Mouse (Mus musculus): ENCODE measurements around the gene Slc6a6. TPM values are rescaled to one million over a fixed set of nuclear protein-coding genes. Genes with fewer than 3 reads are reported as not detected.

Slc6a6 gene
- polyA plus RNA-seq, 1 experiment, result 109 TPM

DNA sequence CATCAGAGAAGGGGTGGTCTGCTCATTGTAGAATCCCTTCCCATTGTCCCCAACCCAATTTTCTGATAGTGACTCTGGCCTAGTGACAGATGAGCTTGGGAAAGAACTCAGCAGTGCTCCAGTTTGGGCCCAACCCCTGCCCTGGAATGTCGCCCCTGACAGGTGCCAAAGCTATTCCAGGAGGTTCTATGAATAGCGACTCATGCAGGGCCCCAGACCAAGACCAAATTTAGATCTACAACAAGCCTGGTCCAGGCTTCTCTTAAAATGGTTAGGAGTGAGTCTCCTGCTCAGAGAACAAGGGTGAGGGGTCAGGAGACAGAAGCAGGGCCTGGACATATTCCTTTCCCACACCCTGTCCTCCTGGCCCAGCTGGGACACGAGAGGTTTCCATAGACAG, 101.2 kb downstream of the Slc6a6 start:
- TF ChIP-seq CTCF (IDR thresholded peaks at IDR 0.05; ENCODE audit: low read depth, low read length), result no peak
- no peak for TF ChIP-seq EP300 (IDR thresholded peaks at IDR 0.05; ENCODE audit: insufficient read depth, low read depth, low read length)
- TF ChIP-seq POLR2A (IDR thresholded peaks at IDR 0.05; ENCODE audit: insufficient read depth, low read length), result no peak
- Histone ChIP-seq H3K4me3 (ENCODE audit: low read depth, low read length) (no peak overlapping the region), H3K36me3 (ENCODE audit: control insufficient read depth, insufficient read depth, low read length, poor library complexity, severe bottlenecking) (no peaks in the 10 kb centered on the region), H3K4me1 (ENCODE audit: control insufficient read depth, insufficient read depth, low read length) (no peaks in the 10 kb centered on the region), H3K9ac (ENCODE audit: low read depth, poor library complexity, severe bottlenecking) (no peak overlapping the region), H3K27ac (ENCODE audit: insufficient read depth, low read length) (no peak overlapping the region), H3K9me3 (replicated peaks; ENCODE audit: control insufficient read depth, insufficient read depth, low read length, poor library complexity, severe bottlenecking) (no peaks in the 10 kb centered on the region), H3K27me3 (ENCODE audit: control insufficient read depth, insufficient read depth, low read length, poor library complexity, severe bottlenecking) (no peaks in the 10 kb centered on the region)

DNA sequence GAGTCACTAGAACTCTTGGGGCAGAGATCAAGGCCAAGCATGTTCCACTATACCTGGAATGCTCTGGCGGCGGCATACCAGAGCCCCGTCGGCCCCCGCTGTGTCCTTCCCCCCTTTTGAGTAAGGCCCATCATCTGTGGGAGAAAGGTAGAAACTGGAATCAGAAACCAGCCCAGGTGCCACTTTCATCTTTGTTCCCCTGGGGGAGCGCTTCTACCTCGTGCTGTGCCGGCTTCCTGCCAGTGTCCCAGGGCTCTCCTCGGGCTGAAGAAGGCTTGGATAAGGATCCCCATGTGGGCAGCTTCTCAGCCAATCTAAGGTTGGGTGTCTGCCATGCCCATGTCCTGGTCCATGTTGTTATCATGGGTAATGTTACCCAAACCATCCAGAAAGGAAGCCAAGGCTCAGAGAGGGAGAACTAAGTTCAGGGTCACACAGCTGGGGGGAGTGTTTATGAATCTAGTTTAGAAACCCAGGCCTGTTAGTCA, 104.5 kb downstream of the Slc6a6 start:
- no peak overlapping the region for H3K4me3 ChIP-seq (ENCODE audit: low read depth, low read length)
- no peaks in the 10 kb centered on the region for H3K9me3 ChIP-seq (replicated peaks; ENCODE audit: control insufficient read depth, insufficient read depth, low read length, poor library complexity, severe bottlenecking)
- no peaks in the 10 kb centered on the region for H3K4me1 ChIP-seq (ENCODE audit: control insufficient read depth, insufficient read depth, low read length)
- no peaks in the 10 kb centered on the region for H3K27me3 ChIP-seq (ENCODE audit: control insufficient read depth, insufficient read depth, low read length, poor library complexity, severe bottlenecking)
- no peak overlapping the region for H3K9ac ChIP-seq (ENCODE audit: low read depth, poor library complexity, severe bottlenecking)
- H3K36me3 ChIP-seq (ENCODE audit: control insufficient read depth, insufficient read depth, low read length, poor library complexity, severe bottlenecking), result no peaks in the 10 kb centered on the region
- H3K27ac ChIP-seq (ENCODE audit: insufficient read depth, low read length), result no peak overlapping the region
- no peak for TF ChIP-seq POLR2A (IDR thresholded peaks at IDR 0.05; ENCODE audit: insufficient read depth, low read length)
- TF ChIP-seq EP300 (IDR thresholded peaks at IDR 0.05; ENCODE audit: insufficient read depth, low read depth, low read length), result no peak
- TF ChIP-seq CTCF (IDR thresholded peaks at IDR 0.05; ENCODE audit: low read depth, low read length), result no peak

DNA sequence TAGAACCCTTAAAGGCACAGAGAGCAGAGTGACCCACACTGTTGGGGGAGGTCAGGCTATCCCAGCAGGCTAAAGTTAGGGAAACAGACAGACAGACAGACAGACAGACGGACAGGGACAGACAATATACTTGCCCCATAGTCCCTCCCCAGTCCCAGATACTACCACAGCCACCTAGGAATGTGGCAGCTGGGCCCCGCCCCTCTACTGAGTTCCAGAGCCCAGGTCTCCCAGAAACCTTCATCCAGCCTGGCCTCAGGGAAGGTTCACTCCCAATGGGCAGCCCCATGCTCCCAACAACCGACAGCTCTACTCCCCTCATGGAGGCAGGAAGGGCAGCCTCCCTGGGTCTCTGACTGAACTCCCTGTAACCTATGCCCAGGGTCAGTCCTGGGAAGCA, 111.8 kb downstream of the Slc6a6 start:
- no peaks in the 10 kb centered on the region for H3K9me3 ChIP-seq (replicated peaks; ENCODE audit: control insufficient read depth, insufficient read depth, low read length, poor library complexity, severe bottlenecking)
- H3K4me3 ChIP-seq (ENCODE audit: low read depth, low read length), result no peak overlapping the region
- no peaks in the 10 kb centered on the region for H3K27me3 ChIP-seq (ENCODE audit: control insufficient read depth, insufficient read depth, low read length, poor library complexity, severe bottlenecking)
- H3K4me1 ChIP-seq (ENCODE audit: control insufficient read depth, insufficient read depth, low read length), result no peaks in the 10 kb centered on the region
- H3K36me3 ChIP-seq (ENCODE audit: control insufficient read depth, insufficient read depth, low read length, poor library complexity, severe bottlenecking), result no peaks in the 10 kb centered on the region
- no peak overlapping the region for H3K27ac ChIP-seq (ENCODE audit: insufficient read depth, low read length)
- TF ChIP-seq POLR2A (IDR thresholded peaks at IDR 0.05; ENCODE audit: insufficient read depth, low read length) (no peak), CTCF (IDR thresholded peaks at IDR 0.05; ENCODE audit: low read depth, low read length) (no peak), EP300 (IDR thresholded peaks at IDR 0.05; ENCODE audit: insufficient read depth, low read depth, low read length) (no peak)
- H3K9ac ChIP-seq (ENCODE audit: low read depth, poor library complexity, severe bottlenecking), result no peak overlapping the region

DNA sequence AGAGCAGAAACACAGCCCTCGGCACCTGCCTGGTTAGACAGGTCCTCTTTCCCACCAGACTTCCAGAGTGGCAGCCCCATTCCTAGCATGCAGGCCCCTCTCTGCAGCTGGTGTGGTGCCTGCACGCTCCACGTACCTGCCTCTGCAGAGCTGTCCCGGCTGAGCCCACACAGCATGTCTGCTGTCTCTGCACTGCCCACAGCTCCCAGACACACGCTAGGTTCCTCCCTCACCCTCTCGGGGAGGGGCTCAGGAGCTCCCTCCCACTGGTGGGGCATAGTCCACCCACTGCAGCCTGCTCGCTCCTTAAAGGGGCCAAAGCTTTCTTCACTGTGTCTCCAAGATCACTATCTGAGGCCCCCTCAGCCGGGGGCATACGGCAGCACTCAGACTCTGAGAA, 112.2 kb downstream of the Slc6a6 start:
- TF ChIP-seq POLR2A (IDR thresholded peaks at IDR 0.05; ENCODE audit: insufficient read depth, low read length), result no peak
- no peak for TF ChIP-seq EP300 (IDR thresholded peaks at IDR 0.05; ENCODE audit: insufficient read depth, low read depth, low read length)
- Histone ChIP-seq H3K27me3 (ENCODE audit: control insufficient read depth, insufficient read depth, low read length, poor library complexity, severe bottlenecking) (no peaks in the 10 kb centered on the region), H3K27ac (ENCODE audit: insufficient read depth, low read length) (no peak overlapping the region), H3K9me3 (replicated peaks; ENCODE audit: control insufficient read depth, insufficient read depth, low read length, poor library complexity, severe bottlenecking) (no peaks in the 10 kb centered on the region), H3K36me3 (ENCODE audit: control insufficient read depth, insufficient read depth, low read length, poor library complexity, severe bottlenecking) (no peaks in the 10 kb centered on the region), H3K4me3 (ENCODE audit: low read depth, low read length) (no peak overlapping the region), H3K4me1 (ENCODE audit: control insufficient read depth, insufficient read depth, low read length) (no peaks in the 10 kb centered on the region), H3K9ac (ENCODE audit: low read depth, poor library complexity, severe bottlenecking) (no peak overlapping the region)

DNA sequence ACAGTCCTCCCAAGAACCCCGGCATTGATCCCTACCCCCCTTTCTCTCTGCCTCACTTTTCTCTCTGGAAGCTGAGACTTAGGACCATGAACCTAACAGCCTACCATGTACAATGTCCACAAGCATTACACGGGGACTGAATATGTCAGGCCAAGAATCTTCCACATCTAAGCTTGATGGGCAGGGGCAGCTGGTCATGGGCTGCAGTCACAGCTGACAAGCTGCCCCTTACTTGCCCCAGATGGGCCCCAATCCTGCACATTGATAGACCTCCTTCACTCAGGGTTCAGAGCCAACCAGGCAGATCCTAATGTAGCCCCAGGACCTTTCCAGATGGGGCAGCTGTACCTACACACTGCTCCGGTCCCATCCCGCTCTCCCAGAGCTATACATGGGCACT, 112.9 kb downstream of the Slc6a6 start:
- no peak overlapping the region for H3K9ac ChIP-seq (ENCODE audit: low read depth, poor library complexity, severe bottlenecking)

DNA sequence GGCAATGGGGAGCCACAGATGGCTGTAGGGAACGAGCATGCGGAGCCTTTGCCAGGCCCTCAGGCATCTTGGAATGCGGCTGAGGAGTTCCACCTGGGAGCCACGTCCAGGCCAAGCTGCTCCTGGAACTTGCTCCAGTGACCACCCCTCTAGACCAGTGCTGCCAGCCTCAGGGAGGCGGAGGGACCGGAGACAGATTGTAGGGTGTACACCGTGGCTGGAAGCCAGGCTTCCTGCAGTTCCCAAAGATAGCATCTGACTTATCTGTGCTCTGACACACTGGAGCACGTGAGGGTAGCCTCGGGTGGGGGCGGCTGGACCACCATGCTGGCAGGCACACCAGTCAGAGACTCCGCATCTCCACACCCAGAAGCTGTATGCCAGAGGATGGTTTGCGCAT, 114.6 kb downstream of the Slc6a6 start:
- Histone ChIP-seq H3K9ac (ENCODE audit: low read depth, poor library complexity, severe bottlenecking) (no peak overlapping the region), H3K4me1 (ENCODE audit: control insufficient read depth, insufficient read depth, low read length) (no peaks in the 10 kb centered on the region), H3K9me3 (replicated peaks; ENCODE audit: control insufficient read depth, insufficient read depth, low read length, poor library complexity, severe bottlenecking) (no peaks in the 10 kb centered on the region), H3K27me3 (ENCODE audit: control insufficient read depth, insufficient read depth, low read length, poor library complexity, severe bottlenecking) (no peaks in the 10 kb centered on the region), H3K36me3 (ENCODE audit: control insufficient read depth, insufficient read depth, low read length, poor library complexity, severe bottlenecking) (no peaks in the 10 kb centered on the region), H3K4me3 (ENCODE audit: low read depth, low read length) (no peak overlapping the region), H3K27ac (ENCODE audit: insufficient read depth, low read length) (no peak overlapping the region)
- TF ChIP-seq POLR2A (IDR thresholded peaks at IDR 0.05; ENCODE audit: insufficient read depth, low read length) (no peak), CTCF (IDR thresholded peaks at IDR 0.05; ENCODE audit: low read depth, low read length) (no peak), EP300 (IDR thresholded peaks at IDR 0.05; ENCODE audit: insufficient read depth, low read depth, low read length) (no peak)

More for the DNA sequence above, 112.9 kb downstream of the Slc6a6 start:
- no peaks in the 10 kb centered on the region for H3K4me1 ChIP-seq (ENCODE audit: control insufficient read depth, insufficient read depth, low read length)
- no peak overlapping the region for H3K4me3 ChIP-seq (ENCODE audit: low read depth, low read length)
- H3K27ac ChIP-seq (ENCODE audit: insufficient read depth, low read length), result no peak overlapping the region
- no peaks in the 10 kb centered on the region for H3K9me3 ChIP-seq (replicated peaks; ENCODE audit: control insufficient read depth, insufficient read depth, low read length, poor library complexity, severe bottlenecking)
- H3K27me3 ChIP-seq (ENCODE audit: control insufficient read depth, insufficient read depth, low read length, poor library complexity, severe bottlenecking), result no peaks in the 10 kb centered on the region
- no peaks in the 10 kb centered on the region for H3K36me3 ChIP-seq (ENCODE audit: control insufficient read depth, insufficient read depth, low read length, poor library complexity, severe bottlenecking)
- TF ChIP-seq POLR2A (IDR thresholded peaks at IDR 0.05; ENCODE audit: insufficient read depth, low read length), result no peak
- TF ChIP-seq CTCF (IDR thresholded peaks at IDR 0.05; ENCODE audit: low read depth, low read length), result no peak
- no peak for TF ChIP-seq EP300 (IDR thresholded peaks at IDR 0.05; ENCODE audit: insufficient read depth, low read depth, low read length)
